Mouse (Mus musculus): Measurements from ENCODE around the gene Zfp354a. TPM values are rescaled to one million over a fixed set of nuclear protein-coding genes. Genes with fewer than 3 reads are reported as not detected.

Gene Zfp354a
- polyA plus RNA-seq, 1 experiment from 2014 or later: 9.4 TPM

DNA sequence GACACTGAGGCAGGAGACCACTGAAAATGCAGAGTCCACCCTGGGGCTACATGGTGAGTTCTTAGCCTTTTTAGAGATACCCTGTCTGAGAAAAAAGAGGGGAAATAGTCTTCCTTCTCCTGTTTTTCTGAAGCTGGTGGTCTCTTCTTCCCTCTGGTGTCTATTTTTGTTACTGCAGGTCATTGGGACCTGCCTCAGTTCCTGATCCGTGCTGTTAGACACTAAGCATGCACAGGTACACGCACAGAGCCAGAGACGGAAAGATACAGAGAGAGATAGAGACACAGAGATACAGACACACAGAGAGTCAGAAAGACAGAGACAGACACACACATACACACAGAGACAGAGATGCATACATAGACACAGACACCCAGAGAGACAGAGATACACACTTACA lies 5.8 kb upstream of the Zfp354a start:
- Histone ChIP-seq H3K27me3 (replicated peaks) (no peaks in the 10 kb centered on the region), H3K27ac (no peak overlapping the region), H3K4me2 (no peak overlapping the region), H3K9me3 (no peaks in the 10 kb centered on the region), H3K9ac (no peak overlapping the region), H3K4me3 (replicated peaks) (no peak overlapping the region), H3K36me3 (no peaks in the 10 kb centered on the region), H3K4me1 (no peaks in the 10 kb centered on the region)
- 32% methylated on average over 3 of the region's 3 CpGs for WGBS
- no peak for ATAC-seq (ENCODE audit: insufficient read depth, low FRiP score, low read depth)

DNA sequence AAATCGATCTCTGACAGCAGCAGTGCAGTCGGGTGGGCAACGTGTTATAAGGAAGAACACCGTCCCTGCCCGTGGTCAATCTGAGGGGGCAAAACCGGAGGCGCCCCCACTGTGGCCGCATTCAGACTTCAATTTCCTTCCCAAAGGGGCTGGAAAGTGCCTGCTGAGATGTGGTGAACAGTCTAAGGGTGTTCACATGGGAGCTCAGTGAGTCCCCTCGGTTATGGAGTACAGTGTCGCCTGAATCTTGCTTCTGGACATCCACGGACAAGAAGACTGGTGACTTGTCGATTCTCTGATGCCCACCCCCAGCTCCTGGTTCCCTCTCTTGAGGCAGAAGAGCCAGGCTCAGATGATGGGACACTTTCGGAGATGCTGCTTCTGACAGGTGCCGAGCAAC lies 583 bp downstream of the Zfp354a start:
- peaks cover 5% of the 10 kb centered on the region; the same call in 1 of the 2 replicates for H3K4me1 ChIP-seq
- H3K27ac ChIP-seq: 0 out of 2 replicates have a peak overlapping the region, but pooled peaks have one; percentile 35
- H3K4me3 ChIP-seq (replicated peaks): peak overlapping the region; percentile 82
- no peaks in the 10 kb centered on the region for H3K36me3 ChIP-seq
- H3K4me2 ChIP-seq: peak overlapping the region; percentile 82
- H3K9me3 ChIP-seq: no peaks in the 10 kb centered on the region
- H3K9ac ChIP-seq: peak overlapping the region; percentile 64
- H3K27me3 ChIP-seq (replicated peaks): no peaks in the 10 kb centered on the region
- 12% methylated on average over 14 of the region's 14 CpGs for WGBS
- peak; percentile 21; the same call in 1 of the 2 replicates for ATAC-seq (ENCODE audit: insufficient read depth, low FRiP score, low read depth)

DNA sequence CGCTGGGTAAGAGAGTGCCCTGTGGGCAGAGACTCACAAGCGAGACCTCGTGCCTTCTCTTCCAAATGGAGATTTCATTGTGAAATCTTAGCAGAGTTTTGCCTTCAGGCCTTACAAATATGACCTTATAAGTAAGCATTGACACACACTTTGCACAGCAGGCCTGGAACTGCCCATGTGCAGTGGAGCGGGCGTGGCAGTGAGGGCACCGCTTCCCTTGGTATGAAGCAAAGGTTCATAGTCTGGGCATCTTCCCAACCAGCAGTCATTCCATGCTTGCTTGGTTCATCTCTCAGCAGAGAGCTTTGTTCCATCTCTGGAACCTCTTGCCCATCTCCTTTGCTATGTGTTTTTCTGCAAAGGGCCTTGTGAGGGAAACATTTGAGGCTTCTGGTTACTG lies 1.9 kb downstream of the Zfp354a start:
- ATAC-seq (ENCODE audit: insufficient read depth, low FRiP score, low read depth): no peak
- H3K4me3 ChIP-seq (replicated peaks): no peak overlapping the region
- 93% methylated on average over 6 of the region's 6 CpGs for WGBS
- no peaks in the 10 kb centered on the region for H3K27me3 ChIP-seq (replicated peaks)
- H3K4me2 ChIP-seq: no peak overlapping the region
- no peak overlapping the region for H3K9ac ChIP-seq
- no peak overlapping the region for H3K27ac ChIP-seq
- H3K9me3 ChIP-seq: no peaks in the 10 kb centered on the region
- peaks cover 5% of the 10 kb centered on the region; the same call in 1 of the 2 replicates for H3K4me1 ChIP-seq
- no peaks in the 10 kb centered on the region for H3K36me3 ChIP-seq

DNA sequence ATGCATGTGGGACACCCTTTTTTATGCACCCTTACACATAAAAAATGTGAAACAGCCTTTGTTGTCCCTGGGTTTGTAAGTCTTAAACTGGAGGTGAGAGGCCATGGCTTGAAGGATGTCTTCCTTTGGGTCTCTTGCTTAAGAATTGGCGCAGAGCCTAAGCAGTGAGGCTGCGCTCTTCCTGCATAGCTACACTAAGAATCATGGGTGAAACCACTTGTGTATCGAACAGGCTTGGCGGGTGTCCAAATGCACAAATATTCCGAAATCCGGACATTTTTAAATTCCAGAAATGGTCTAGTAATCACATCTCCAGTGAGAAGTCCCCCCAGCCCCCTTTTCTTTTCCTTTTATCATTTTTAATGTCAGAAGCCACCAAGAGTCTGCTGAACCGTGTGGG lies 4.2 kb downstream of the Zfp354a start:
- Histone ChIP-seq H3K9ac (no peak overlapping the region), H3K9me3 (no peaks in the 10 kb centered on the region), H3K27me3 (replicated peaks) (no peaks in the 10 kb centered on the region), H3K36me3 (0 out of 2 replicates have a peak, but pooled peaks cover under 1% of the 10 kb centered on the region), H3K27ac (no peak overlapping the region), H3K4me1 (peaks cover 5% of the 10 kb centered on the region; the same call in 1 of the 2 replicates), H3K4me2 (no peak overlapping the region), H3K4me3 (replicated peaks) (no peak overlapping the region)
- no peak for ATAC-seq (ENCODE audit: insufficient read depth, low FRiP score, low read depth)
- WGBS: 52% methylated on average over 7 of the region's 7 CpGs

DNA sequence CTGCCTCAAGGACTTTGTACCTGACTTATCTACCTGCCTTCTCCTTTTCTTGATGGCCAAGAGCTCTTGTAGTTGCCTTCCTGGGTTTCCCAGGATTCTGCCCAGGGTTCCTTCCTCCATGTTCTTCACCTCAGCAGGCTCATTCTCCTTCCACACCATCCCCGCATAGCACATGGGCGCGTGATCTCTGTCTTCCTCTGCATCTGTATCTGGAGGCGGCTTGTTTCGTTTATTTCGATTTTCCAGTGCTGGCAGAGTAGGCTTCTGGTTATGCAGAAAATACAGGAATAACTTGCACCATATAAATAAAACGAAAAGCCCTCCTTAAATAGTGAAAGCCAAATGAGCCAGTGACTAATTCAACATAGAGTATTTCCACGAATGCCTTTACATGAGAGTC lies 4.8 kb downstream of the Zfp354a start:
- no peaks in the 10 kb centered on the region for H3K9me3 ChIP-seq
- 0 out of 2 replicates have a peak, but pooled peaks cover 6% of the 10 kb centered on the region for H3K36me3 ChIP-seq
- no peak overlapping the region for H3K27ac ChIP-seq
- H3K9ac ChIP-seq: no peak overlapping the region
- no peak overlapping the region for H3K4me3 ChIP-seq (replicated peaks)
- no peak for ATAC-seq (ENCODE audit: insufficient read depth, low FRiP score, low read depth)
- no peaks in the 10 kb centered on the region for H3K27me3 ChIP-seq (replicated peaks)
- H3K4me1 ChIP-seq: peaks cover 5% of the 10 kb centered on the region; the same call in 1 of the 2 replicates
- no peak overlapping the region for H3K4me2 ChIP-seq
- 94% methylated on average over 8 of the region's 8 CpGs for WGBS

DNA sequence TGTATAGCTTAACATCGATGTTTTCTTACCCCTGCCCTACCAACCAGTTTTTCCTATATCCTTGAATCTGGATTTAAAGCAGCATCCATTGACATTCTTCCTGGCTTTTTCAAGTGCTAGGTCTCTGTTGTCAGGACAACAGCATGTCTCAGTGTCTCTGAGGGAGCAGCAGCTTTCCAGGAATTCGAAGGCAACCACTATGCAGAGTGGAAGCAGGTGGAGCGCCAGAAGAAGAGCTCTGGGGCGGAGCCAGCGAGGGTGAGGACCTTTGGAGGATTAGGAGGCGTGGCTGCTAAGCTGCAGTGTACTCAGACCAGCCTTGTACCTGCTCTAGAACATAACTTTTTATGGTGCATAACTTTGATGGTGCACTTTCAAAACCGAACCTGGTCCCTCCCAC lies 25.5 kb downstream of the Zfp354a start:
- Histone ChIP-seq H3K4me3 (replicated peaks) (no peak overlapping the region), H3K9me3 (no peaks in the 10 kb centered on the region), H3K4me1 (no peaks in the 10 kb centered on the region), H3K36me3 (no peaks in the 10 kb centered on the region), H3K27ac (no peak overlapping the region), H3K4me2 (no peak overlapping the region), H3K9ac (no peak overlapping the region), H3K27me3 (replicated peaks) (no peaks in the 10 kb centered on the region)
- no peak for ATAC-seq (ENCODE audit: insufficient read depth, low FRiP score, low read depth)
- WGBS: 45% methylated on average over 7 of the region's 7 CpGs

DNA sequence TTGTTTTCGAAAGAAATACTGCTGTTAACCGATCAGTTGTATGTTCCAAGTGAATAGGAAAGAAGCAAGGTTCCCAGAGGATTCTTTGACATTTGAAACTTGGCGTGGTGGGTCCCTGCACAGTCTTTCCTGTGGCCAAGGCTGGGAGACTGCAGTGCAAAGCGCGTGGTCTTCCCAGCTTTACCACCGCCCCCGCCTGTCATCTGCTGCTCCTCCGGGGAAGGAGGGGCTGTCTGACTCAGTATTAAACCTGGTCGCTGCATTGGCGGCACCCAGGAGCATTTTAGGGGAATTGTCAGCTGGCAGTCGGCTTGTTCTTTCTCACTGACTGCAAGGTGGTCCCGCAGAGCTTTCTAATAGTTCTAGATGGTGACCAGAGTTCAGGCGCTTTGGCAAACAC lies 26.2 kb downstream of the Zfp354a start:
- WGBS: 56% methylated on average over 13 of the region's 13 CpGs
- Histone ChIP-seq H3K36me3 (no peaks in the 10 kb centered on the region), H3K4me3 (replicated peaks) (no peak overlapping the region), H3K27ac (no peak overlapping the region), H3K9ac (no peak overlapping the region), H3K4me1 (no peaks in the 10 kb centered on the region), H3K4me2 (no peak overlapping the region), H3K27me3 (replicated peaks) (no peaks in the 10 kb centered on the region), H3K9me3 (no peaks in the 10 kb centered on the region)
- no peak for ATAC-seq (ENCODE audit: insufficient read depth, low FRiP score, low read depth)

DNA sequence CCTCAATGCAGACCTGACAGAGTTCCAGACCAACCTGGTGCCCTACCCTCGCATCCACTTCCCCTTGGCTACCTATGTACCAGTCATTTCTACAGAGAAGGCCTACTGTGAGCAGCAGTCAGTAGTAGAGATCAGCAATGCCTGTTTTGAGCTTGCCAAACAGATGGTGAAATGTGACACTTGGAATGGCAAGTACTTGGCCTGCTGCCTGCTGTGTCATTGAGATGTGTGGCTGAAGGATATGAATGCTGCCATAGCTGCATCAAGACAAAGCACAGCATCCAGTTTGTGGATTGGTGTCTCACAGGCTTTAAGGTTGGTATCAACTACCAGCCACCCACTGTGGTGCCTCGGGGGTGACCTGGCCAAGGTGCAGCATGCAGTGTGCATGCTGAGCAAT lies 48.2 kb downstream of the Zfp354a start:
- H3K9ac ChIP-seq: no peak overlapping the region
- no peak overlapping the region for H3K4me2 ChIP-seq
- no peaks in the 10 kb centered on the region for H3K27me3 ChIP-seq (replicated peaks)
- H3K27ac ChIP-seq: no peak overlapping the region
- H3K9me3 ChIP-seq: no peaks in the 10 kb centered on the region
- no peaks in the 10 kb centered on the region for H3K36me3 ChIP-seq
- H3K4me3 ChIP-seq (replicated peaks): no peak overlapping the region
- WGBS: 90% methylated on average over 2 of the region's 2 CpGs
- no peaks in the 10 kb centered on the region for H3K4me1 ChIP-seq
- no peak for ATAC-seq (ENCODE audit: insufficient read depth, low FRiP score, low read depth)

DNA sequence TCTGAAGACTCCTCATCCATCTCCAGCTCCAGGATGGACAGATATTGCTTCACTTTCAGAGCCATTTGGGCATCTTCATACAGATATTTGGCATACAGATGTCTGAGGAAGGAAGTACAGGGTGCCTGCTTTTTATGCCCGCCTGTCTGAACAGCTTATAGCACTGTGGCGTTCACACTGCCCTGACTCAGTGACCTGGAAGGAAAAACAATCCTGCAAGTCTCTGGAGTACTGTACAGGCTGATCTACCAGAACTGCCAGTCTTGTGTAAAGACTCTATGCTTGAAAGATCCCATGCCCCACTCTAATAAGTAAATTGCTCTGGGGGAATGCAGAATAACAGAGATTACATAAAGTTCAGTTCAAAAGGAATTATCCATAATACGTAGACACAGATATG lies 51.6 kb downstream of the Zfp354a start:
- Histone ChIP-seq H3K9ac (no peak overlapping the region), H3K4me1 (no peaks in the 10 kb centered on the region), H3K9me3 (no peaks in the 10 kb centered on the region), H3K4me2 (no peak overlapping the region), H3K4me3 (replicated peaks) (no peak overlapping the region), H3K27me3 (replicated peaks) (no peaks in the 10 kb centered on the region), H3K36me3 (no peaks in the 10 kb centered on the region), H3K27ac (no peak overlapping the region)
- no peak for ATAC-seq (ENCODE audit: insufficient read depth, low FRiP score, low read depth)
- 60% methylated on average over 3 of the region's 3 CpGs for WGBS

Other genes with a start within 250 kb of the Zfp354a start
- gene Zfp354c, start 231.5 kb upstream of the Zfp354a start, polyA plus RNA-seq (2015; fragmentation: Nextera tagmentation; extraction: Ambion mirVana): 19.8 and 22.0 TPM in 2 replicates
- 0.52 and 0.58 TPM in 2 replicates for gene Zfp879, start 217.7 kb upstream of the Zfp354a start, polyA plus RNA-seq (2015; fragmentation: Nextera tagmentation; extraction: Ambion mirVana)
- gene Grm6, start 208.6 kb upstream of the Zfp354a start, polyA plus RNA-seq (2015; fragmentation: Nextera tagmentation; extraction: Ambion mirVana): 0.09 and 0.18 TPM in 2 replicates
- gene Zfp454, start 171.6 kb upstream of the Zfp354a start, polyA plus RNA-seq (2015; fragmentation: Nextera tagmentation; extraction: Ambion mirVana): 5.6 and 5.7 TPM in 2 replicates
- 9.5 and 11.0 TPM in 2 replicates for gene Zfp2, start 143.1 kb upstream of the Zfp354a start, polyA plus RNA-seq (2015; fragmentation: Nextera tagmentation; extraction: Ambion mirVana)
- gene Zfp354b, start 127.6 kb upstream of the Zfp354a start, polyA plus RNA-seq (2015; fragmentation: Nextera tagmentation; extraction: Ambion mirVana): 1.0 and 1.3 TPM in 2 replicates
- gene 4933414I15Rik, start 115.5 kb upstream of the Zfp354a start, polyA plus RNA-seq (2015; fragmentation: Nextera tagmentation; extraction: Ambion mirVana): not detected in 2 replicates
- not detected in 2 replicates for gene Prop1, start 105.5 kb upstream of the Zfp354a start, polyA plus RNA-seq (2015; fragmentation: Nextera tagmentation; extraction: Ambion mirVana)
- gene Olfr1378, start 92.7 kb upstream of the Zfp354a start, polyA plus RNA-seq (2015; fragmentation: Nextera tagmentation; extraction: Ambion mirVana): not detected in 2 replicates
- not detected in 2 replicates for gene Olfr1377, start 77.3 kb upstream of the Zfp354a start, polyA plus RNA-seq (2015; fragmentation: Nextera tagmentation; extraction: Ambion mirVana)
- not detected in 2 replicates for gene Olfr51, start 55.7 kb upstream of the Zfp354a start, polyA plus RNA-seq (2015; fragmentation: Nextera tagmentation; extraction: Ambion mirVana)
- not detected in 2 replicates for gene Olfr54, start 45.0 kb upstream of the Zfp354a start, polyA plus RNA-seq (2015; fragmentation: Nextera tagmentation; extraction: Ambion mirVana)
- gene Olfr1375, start 11.1 kb upstream of the Zfp354a start, polyA plus RNA-seq (2015; fragmentation: Nextera tagmentation; extraction: Ambion mirVana): not detected in 2 replicates
- not detected in 2 replicates for gene Gm12569, start 161.2 kb downstream of the Zfp354a start, polyA plus RNA-seq (2015; fragmentation: Nextera tagmentation; extraction: Ambion mirVana)
- 106 and 107 TPM in 2 replicates for gene Clk4, start 202.5 kb downstream of the Zfp354a start, polyA plus RNA-seq (2015; fragmentation: Nextera tagmentation; extraction: Ambion mirVana)
- 0.28 and 0.72 TPM in 2 replicates for gene BC049762, start 203.8 kb downstream of the Zfp354a start, polyA plus RNA-seq (2015; fragmentation: Nextera tagmentation; extraction: Ambion mirVana)
- gene Col23a1, start 230.7 kb downstream of the Zfp354a start, polyA plus RNA-seq (2015; fragmentation: Nextera tagmentation; extraction: Ambion mirVana): 18.6 and 21.2 TPM in 2 replicates

Measured in stomach, embryonic 15.5 days (tissue).